Mouse (Mus musculus) hindbrain, embryonic 11.5 days (tissue): ENCODE measurements around the gene Khk. TPM values are rescaled to one million over a fixed set of nuclear protein-coding genes. Genes with fewer than 3 reads are reported as not detected.

Experiments
- ATAC-seq: fragments of 200-750 bp; cut with Nextera tagmentation; 2 replicates; pipeline ENCODE4 v1.8.0; 2017; ENCODE audit warnings: mild to moderate bottlenecking, moderate TSS enrichment, moderate library complexity; ENCODE audit not compliant: low FRiP score
- DNase-seq: peaks from one replicate; pipeline ENCODE4 v3.0.0-alpha.2; 2015; ENCODE audit warnings: low spot score
- H3K27ac ChIP-seq: fragments of 300-500 bp; sonication (generic); 2 replicates; pipeline ENCODE4 v1.5.1; 2014; ENCODE audit warnings: mild to moderate bottlenecking, low read depth, low read length
- H3K27me3 ChIP-seq: fragments of 300-500 bp; sonication (generic); 2 replicates; pipeline ENCODE4 v1.6.1; 2014; ENCODE audit warnings: mild to moderate bottlenecking, low read length, moderate library complexity, mixed read lengths; ENCODE audit not compliant: control insufficient read depth, insufficient read depth
- H3K36me3 ChIP-seq: fragments of 300-500 bp; sonication (generic); 2 replicates; pipeline ENCODE4 v1.6.1; 2014; ENCODE audit warnings: mild to moderate bottlenecking, low read length, moderate library complexity, mixed read lengths; ENCODE audit not compliant: control insufficient read depth, insufficient read depth
- H3K4me1 ChIP-seq: fragments of 300-500 bp; sonication (generic); replicated peaks from 2 replicates; pipeline ENCODE4 v1.6.1; 2014; ENCODE audit warnings: low read length, mixed read lengths; ENCODE audit not compliant: control insufficient read depth, insufficient read depth
- H3K4me2 ChIP-seq: fragments of 300-500 bp; sonication (generic); replicated peaks from 2 replicates; pipeline ENCODE4 v1.6.1; 2014; ENCODE audit warnings: mild to moderate bottlenecking, low read depth, low read length
- H3K4me3 ChIP-seq: fragments of 300-500 bp; sonication (generic); 2 replicates; pipeline ENCODE4 v1.5.1; 2014; ENCODE audit warnings: low read depth, low read length
- H3K9ac ChIP-seq: fragments of 300-500 bp; sonication (generic); 2 replicates; pipeline ENCODE4 v1.6.1; 2014; ENCODE audit warnings: low read depth, low read length
- H3K9me3 ChIP-seq: fragments of 300-500 bp; sonication (generic); 2 replicates; pipeline ENCODE4 v1.6.1; 2016; ENCODE audit warnings: low read length; ENCODE audit not compliant: control insufficient read depth
- WGBS: fragments of 180-500 bp; shearing (Covaris S2); extraction: QIAGEN DNeasy Blood & Tissue Kit; methylation state at CpG from one replicate; pipeline ENCODE4 v1.1.7; 2014; 5-methylcytosine and 5-hydroxymethylcytosine counted together
- polyA plus RNA-seq: library from polyadenylated mRNA; unstranded; fragments of >200 nt; fragmentation: Nextera tagmentation; extraction: Ambion mirVana; gene quantifications from 2 replicates; pipeline ENCODE4 v1.2.1, GENCODE M21; 2014

Gene Khk
- polyA plus RNA-seq, 1 experiment from 2014 or later: 7.8 TPM

DNA sequence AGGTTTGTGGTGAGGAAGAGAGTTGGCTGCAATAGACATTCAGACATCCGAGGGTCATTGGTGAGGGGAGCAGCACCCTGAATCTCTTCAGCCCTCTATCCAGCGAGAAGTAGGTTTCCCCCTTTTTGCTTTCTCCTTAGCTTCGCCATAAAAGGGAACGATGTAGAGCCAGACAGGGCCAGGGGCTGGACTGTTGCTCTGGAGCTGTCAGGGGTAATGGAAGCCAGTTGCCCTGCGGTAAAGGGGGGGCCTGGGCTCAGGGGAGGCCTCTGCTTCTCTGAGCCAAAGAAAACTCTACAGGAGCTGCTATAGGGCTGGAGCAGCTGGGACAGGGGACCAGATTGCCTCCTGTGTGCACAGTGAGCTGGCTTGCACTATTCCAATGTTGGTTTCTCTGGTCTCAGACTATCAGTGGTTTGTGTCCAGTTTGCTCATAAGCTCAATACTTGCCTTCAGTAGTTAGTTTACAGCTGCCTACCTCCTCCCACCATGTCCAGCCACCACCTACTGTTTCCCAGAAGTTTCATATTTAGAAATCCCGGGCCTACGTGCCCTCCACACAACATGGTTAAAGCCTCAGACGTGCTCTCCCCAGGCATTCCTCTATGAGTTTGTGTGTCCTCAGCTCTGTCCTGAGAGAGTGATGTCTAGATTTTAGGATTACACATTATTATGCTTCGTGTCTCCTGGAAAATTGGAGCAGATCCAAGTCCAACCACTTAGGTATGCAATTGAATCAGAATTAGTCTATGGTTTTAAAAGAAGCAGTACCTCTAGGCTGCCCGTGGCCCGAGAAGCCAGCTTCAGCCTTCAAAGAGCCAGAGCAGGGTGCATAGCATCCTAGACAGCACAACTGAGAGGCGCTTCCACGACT is 12.6 kb upstream of the Khk start:
- Histone ChIP-seq H3K4me2 (peak overlapping the region; percentile 91), H3K9ac (peak overlapping the region; percentile 79), H3K4me3 (peak overlapping the region; percentile 67), H3K27ac (peak overlapping the region; percentile 87; the same call in 1 of the 2 replicates), H3K36me3 (no peaks in the 10 kb centered on the region), H3K27me3 (no peaks in the 10 kb centered on the region), H3K9me3 (no peaks in the 10 kb centered on the region), H3K4me1 (peaks cover 7% of the 10 kb centered on the region; the same call in 1 of the 2 replicates)
- WGBS: 49% methylated on average over 13 of the region's 13 CpGs
- no peak for ATAC-seq
- DNase-seq: peak; percentile 23

DNA sequence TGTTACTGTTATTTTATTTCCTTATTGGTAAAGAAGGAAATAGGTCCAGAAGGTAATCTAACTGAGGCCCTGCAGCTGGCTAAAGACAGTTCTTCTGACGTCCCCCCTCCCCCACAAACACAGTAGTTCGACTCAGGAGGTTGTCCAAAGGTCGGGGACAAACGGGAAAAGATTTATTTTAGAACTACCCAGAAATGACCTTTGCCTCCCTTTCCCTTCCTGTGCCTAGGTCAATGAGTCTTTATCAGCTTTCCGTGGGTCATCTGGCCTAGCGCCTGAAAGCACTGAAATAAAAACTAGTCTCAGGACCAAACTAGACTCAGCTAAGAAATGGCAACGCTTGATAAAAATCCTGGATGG is 12.0 kb upstream of the Khk start:
- Histone ChIP-seq H3K4me2 (no peak overlapping the region), H3K36me3 (no peaks in the 10 kb centered on the region), H3K9ac (no peak overlapping the region), H3K4me3 (no peak overlapping the region), H3K27ac (0 out of 2 replicates have a peak overlapping the region, but pooled peaks have one; percentile 47), H3K27me3 (no peaks in the 10 kb centered on the region), H3K9me3 (no peaks in the 10 kb centered on the region), H3K4me1 (peaks cover 7% of the 10 kb centered on the region; the same call in 1 of the 2 replicates)
- DNase-seq (no peak), ATAC-seq (no peak)
- 51% methylated on average over 7 of the region's 7 CpGs for WGBS

DNA sequence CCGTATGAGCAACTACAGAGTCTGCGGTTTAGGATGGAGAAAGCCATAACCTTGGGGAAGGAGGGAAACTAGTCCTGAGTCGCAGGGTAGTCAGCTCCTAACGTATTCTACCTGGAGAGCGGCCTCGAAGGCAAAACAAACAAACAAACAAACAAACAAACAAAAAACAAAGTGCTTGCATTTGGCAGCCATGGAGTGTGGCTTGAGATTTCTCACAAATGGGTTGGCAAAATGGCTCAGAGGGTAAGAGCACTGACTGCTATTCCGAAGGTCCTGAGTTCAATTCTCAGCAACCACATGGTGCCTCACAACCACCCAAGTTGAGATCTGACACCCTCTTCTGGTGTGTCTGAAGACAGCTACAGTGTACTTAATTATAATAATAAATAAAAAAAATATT is 11.4 kb upstream of the Khk start:
- Histone ChIP-seq H3K9ac (no peak overlapping the region), H3K4me1 (peaks cover 7% of the 10 kb centered on the region; the same call in 1 of the 2 replicates), H3K36me3 (no peaks in the 10 kb centered on the region), H3K9me3 (no peaks in the 10 kb centered on the region), H3K4me3 (no peak overlapping the region), H3K27me3 (no peaks in the 10 kb centered on the region), H3K4me2 (no peak overlapping the region), H3K27ac (no peak overlapping the region)
- WGBS: 84% methylated on average over 7 of the region's 7 CpGs
- no peak for DNase-seq
- ATAC-seq: no peak

DNA sequence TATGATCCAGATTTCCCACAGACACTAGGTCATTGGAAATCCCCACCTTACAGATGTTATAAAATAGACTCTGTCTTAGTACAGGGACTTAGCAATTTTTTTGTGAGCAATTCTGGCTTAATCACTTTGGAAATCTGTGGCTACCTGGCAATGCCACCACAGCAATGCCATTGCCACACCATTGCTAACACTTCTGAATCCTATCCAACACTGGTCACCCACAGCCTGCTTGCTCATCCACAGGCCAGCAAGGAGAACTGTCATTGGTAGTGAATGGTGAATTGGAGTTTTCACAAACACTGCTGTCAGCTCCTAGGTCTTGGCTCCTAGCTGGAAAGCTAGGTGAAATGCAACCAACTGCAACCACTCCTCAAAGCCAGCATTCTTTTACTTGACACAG is 10.8 kb upstream of the Khk start:
- H3K4me1 ChIP-seq: peaks cover 7% of the 10 kb centered on the region; the same call in 1 of the 2 replicates

DNA sequence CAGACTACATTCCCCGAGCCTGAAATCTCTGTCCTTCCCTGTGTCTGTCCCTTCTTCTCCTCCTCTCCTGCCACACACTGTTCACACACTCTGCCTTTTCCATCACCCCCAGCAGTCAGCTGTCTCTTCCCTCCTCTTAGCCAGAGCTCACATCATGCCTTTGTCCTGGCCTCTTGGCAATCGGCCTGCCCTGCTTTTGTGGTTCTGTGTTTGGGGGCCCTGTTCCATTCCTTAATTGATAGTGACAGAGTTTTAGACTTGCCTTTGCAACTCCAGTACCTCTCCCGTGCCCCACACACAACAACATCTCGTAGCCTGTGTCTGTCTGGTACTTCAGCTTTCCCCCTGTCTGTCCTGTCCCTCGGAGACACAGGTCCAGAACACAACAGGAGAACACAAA is 9.1 kb upstream of the Khk start:
- peaks cover 7% of the 10 kb centered on the region; the same call in 1 of the 2 replicates for H3K4me1 ChIP-seq
- peak overlapping the region; percentile 19; the same call in 1 of the 2 replicates for H3K9ac ChIP-seq
- ATAC-seq (no peak), DNase-seq (no peak)
- H3K27ac ChIP-seq: peak overlapping the region; percentile 84
- H3K9me3 ChIP-seq: no peaks in the 10 kb centered on the region
- H3K36me3 ChIP-seq: no peaks in the 10 kb centered on the region
- no peak overlapping the region for H3K4me2 ChIP-seq
- no peak overlapping the region for H3K4me3 ChIP-seq
- H3K27me3 ChIP-seq: no peaks in the 10 kb centered on the region
- 71% methylated on average over 5 of the region's 5 CpGs for WGBS

More for the DNA sequence above, 10.8 kb upstream of the Khk start:
- no peak overlapping the region for H3K9ac ChIP-seq
- no peaks in the 10 kb centered on the region for H3K36me3 ChIP-seq
- no peaks in the 10 kb centered on the region for H3K9me3 ChIP-seq
- H3K27ac ChIP-seq: no peak overlapping the region
- no peak overlapping the region for H3K4me3 ChIP-seq
- DNase-seq (no peak), ATAC-seq (no peak)
- H3K27me3 ChIP-seq: no peaks in the 10 kb centered on the region
- H3K4me2 ChIP-seq: no peak overlapping the region

DNA sequence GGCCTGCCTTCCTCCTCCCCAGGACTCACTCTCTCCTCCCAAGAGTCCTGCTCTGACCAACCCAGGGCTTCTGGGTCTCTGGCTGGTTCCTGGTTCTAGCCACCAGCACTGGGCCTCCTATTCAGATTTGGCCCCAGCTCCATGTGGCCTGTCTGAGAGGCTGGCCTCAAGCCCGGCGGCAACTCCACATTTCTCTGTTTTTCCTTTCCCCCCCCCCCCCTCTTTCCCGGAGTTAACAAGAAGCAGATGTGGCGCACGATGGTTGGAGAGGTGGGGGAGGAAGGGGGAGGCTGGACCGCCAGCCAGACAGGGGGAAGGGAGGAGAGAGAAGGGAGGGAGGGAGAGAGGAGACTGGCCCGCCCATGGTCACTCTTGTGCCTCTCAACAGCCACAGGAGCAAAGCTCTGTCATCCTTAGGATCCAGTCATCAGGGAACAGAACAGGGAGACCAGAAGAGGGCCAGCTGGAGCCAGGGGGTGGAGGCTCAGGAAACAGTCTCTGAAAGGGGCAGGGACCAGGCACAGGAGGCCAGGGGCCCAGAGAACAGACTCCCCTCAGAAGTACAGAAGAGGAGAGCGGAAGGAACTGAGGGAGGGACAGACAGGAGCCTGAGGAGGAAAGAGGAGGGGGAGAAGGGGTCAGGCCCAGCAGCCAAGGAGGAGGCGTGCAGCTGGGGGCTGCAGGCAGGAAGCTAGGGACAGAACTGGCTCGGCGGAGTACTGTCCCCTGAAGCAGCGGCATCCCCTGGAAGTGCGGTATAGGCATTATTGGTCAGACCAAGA is 8.0 kb upstream of the Khk start, which contains the start of gene Emilin1:
Emilin1 (plus strand) TSS at position 343 of the 782 bp plus-strand sequence.
- peak within 1 kb of the TSS; percentile 49; the same call in 1 of the 2 replicates for H3K9ac ChIP-seq
- no peaks in the 10 kb centered on the region for H3K36me3 ChIP-seq
- H3K4me2 ChIP-seq: peak within 1 kb of the TSS; percentile 24
- H3K4me3 ChIP-seq: peak within 1 kb of the TSS; percentile 28
- ATAC-seq (peak; percentile 31; the same call in 1 of the 2 replicates), DNase-seq (peak; percentile 73)
- no peaks in the 10 kb centered on the region for H3K9me3 ChIP-seq
- 25% methylated on average over 13 of the region's 13 CpGs for WGBS
- H3K4me1 ChIP-seq: peaks cover 2% of the 10 kb centered on the region; the same call in 1 of the 2 replicates
- no peaks in the 10 kb centered on the region for H3K27me3 ChIP-seq
- peak within 1 kb of the TSS; percentile 84 for H3K27ac ChIP-seq

DNA sequence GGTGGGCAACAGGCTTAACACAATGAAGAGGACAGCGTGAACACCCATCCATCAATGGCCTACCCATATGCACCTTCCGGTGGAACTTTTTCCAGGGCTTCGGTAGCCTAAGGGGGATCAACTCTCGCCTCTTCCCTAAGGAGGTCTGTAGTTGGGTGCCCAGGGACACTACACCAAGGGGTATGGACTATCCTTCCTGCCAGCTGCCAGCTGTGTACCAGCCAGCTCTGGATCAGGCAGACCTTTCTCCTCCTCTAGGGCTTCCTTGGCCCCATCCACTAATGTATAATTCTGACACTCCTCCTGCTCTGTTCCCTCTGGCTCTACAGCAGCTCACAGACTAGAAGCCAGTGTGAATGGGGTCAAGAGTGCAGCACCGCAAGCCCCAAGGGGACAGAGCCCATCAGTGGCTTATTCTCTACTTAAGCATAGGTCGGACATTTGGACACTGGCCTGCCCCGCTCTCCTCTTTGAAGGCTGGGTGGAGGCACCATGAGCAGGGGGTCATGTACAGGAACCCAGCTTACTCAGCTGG is 7.1 kb upstream of the Khk start:
- Histone ChIP-seq H3K4me3 (peak overlapping the region; percentile 28), H3K9me3 (no peaks in the 10 kb centered on the region), H3K27ac (peak overlapping the region; percentile 84; the same call in 1 of the 2 replicates), H3K4me1 (peaks cover 2% of the 10 kb centered on the region; the same call in 1 of the 2 replicates), H3K9ac (peak overlapping the region; percentile 49; the same call in 1 of the 2 replicates), H3K4me2 (peak overlapping the region; percentile 24), H3K36me3 (no peaks in the 10 kb centered on the region), H3K27me3 (no peaks in the 10 kb centered on the region)
- DNase-seq (peak; percentile 17), ATAC-seq (no peak)
- WGBS: 63% methylated on average over 7 of the region's 7 CpGs

DNA sequence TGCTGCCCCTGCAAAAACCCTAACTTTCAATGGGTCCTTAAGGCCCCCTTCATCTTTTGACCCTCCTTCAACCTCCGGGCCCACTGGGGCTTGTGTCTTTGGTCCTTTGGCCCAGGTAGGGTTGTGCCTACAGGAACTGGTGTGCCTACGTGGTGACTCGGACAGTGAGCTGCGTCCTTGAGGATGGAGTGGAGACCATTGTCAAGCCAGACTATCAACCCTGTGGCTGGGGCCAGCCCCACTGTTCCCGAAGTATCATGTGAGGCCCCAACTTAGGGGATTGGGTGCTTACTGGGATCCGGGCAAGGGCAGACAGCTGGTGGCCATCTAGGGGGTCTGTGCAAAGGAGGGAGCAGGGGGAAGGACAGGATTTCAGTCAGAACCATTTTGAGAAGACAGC is 6.4 kb upstream of the Khk start:
- WGBS: 69% methylated on average over 6 of the region's 6 CpGs

More for the DNA sequence above, 6.4 kb upstream of the Khk start:
- Histone ChIP-seq H3K9me3 (no peaks in the 10 kb centered on the region), H3K27me3 (no peaks in the 10 kb centered on the region), H3K4me3 (peak overlapping the region; percentile 28), H3K27ac (no peak overlapping the region), H3K4me2 (peak overlapping the region; percentile 24), H3K4me1 (peaks cover 2% of the 10 kb centered on the region; the same call in 1 of the 2 replicates), H3K9ac (no peak overlapping the region), H3K36me3 (no peaks in the 10 kb centered on the region)
- DNase-seq (no peak), ATAC-seq (no peak)
